8 mouse cellular contexts compared by ENCODE assay signal in genomic region chr11:6066176-6066575, GRCm38 (mm10). TPM values are rescaled to one million over a fixed set of nuclear protein-coding genes. Genes with fewer than 3 reads are reported as not detected.
DNase-seq lines count a peak whose midpoint lies in the region; ATAC-seq and TF ChIP-seq lines count a peak whose summit lies in the region.

Camk2b (minus strand) TSS chr11:6066362.

- peaks cover 96% of the 10 kb centered on the region for H3K27me3 ChIP-seq in hindbrain, embryonic 12.5 days
- H3K27me3 ChIP-seq in liver, embryonic 12.5 days (replicated peaks): peaks cover 96% of the 10 kb centered on the region

- no peaks in the 10 kb centered on the region for H3K9me3 ChIP-seq in hindbrain, embryonic 12.5 days (replicated peaks)
- no peaks in the 10 kb centered on the region for H3K9me3 ChIP-seq in liver, embryonic 12.5 days (replicated peaks)

- no peak for TF ChIP-seq POLR2A in cortical plate, adult 2 months (IDR thresholded peaks at IDR 0.05; ENCODE audit: extremely low read depth, insufficient read depth, low read length)

- no peak for ATAC-seq in hindbrain, embryonic 12.5 days (ENCODE audit: low FRiP score)
- ATAC-seq in liver, embryonic 12.5 days: no peak

- peak within 1 kb of the TSS; percentile 98 for H3K27ac ChIP-seq in cortical plate, adult 2 months (ENCODE audit: insufficient read depth, low read length)
- H3K27ac ChIP-seq in hindbrain, embryonic 12.5 days: no peak within 1 kb of the TSS
- H3K27ac ChIP-seq in liver, embryonic 12.5 days: no peak within 1 kb of the TSS

- H3K4me1 ChIP-seq in cortical plate, adult 2 months (ENCODE audit: control insufficient read depth, insufficient read depth, low read length): peaks cover 13% of the 10 kb centered on the region
- peaks cover 20% of the 10 kb centered on the region for H3K4me1 ChIP-seq in hindbrain, embryonic 12.5 days
- H3K4me1 ChIP-seq in liver, embryonic 12.5 days: peaks cover 8% of the 10 kb centered on the region; the same call in 1 of the 2 replicates

- H3K4me3 ChIP-seq in cortical plate, adult 2 months (ENCODE audit: insufficient read depth, low read length): peak within 1 kb of the TSS; percentile 47
- peak within 1 kb of the TSS; percentile 58 for H3K4me3 ChIP-seq in hindbrain, embryonic 12.5 days
- H3K4me3 ChIP-seq in liver, embryonic 12.5 days: peak within 1 kb of the TSS; percentile 43

- peak in 1 of 2 experiments; percentile 48 for DNase-seq in layer of hippocampus, adult 18-20 months (ENCODE audit: low spot score in 2 of 2)
- DNase-seq in layer of hippocampus, adult 9-11 months: no peak
- no peak for DNase-seq in spleen, adult 18-20 months
- DNase-seq in thymus, postnatal 4 days: no peak
- no peak for DNase-seq in yolk sac, embryonic 10.5 days (ENCODE audit: low spot score)

- TF ChIP-seq CTCF in cortical plate, adult 2 months (IDR thresholded peaks at IDR 0.05; ENCODE audit: extremely low read depth, insufficient read depth, low read length): no peak

- H3K9ac ChIP-seq in hindbrain, embryonic 12.5 days: peak within 1 kb of the TSS; percentile 61
- H3K9ac ChIP-seq in liver, embryonic 12.5 days: no peak within 1 kb of the TSS

- 11% methylated on average over 6 of the region's 6 CpGs for WGBS in hindbrain, embryonic 12.5 days
- 7% methylated on average over 6 of the region's 6 CpGs for WGBS in liver, embryonic 12.5 days (ENCODE audit: insufficient replicate concordance)

- no peaks in the 10 kb centered on the region for H3K36me3 ChIP-seq in hindbrain, embryonic 12.5 days
- H3K36me3 ChIP-seq in liver, embryonic 12.5 days: no peaks in the 10 kb centered on the region

- peak within 1 kb of the TSS; percentile 80 for H3K4me2 ChIP-seq in hindbrain, embryonic 12.5 days (replicated peaks)
- H3K4me2 ChIP-seq in liver, embryonic 12.5 days: peak within 1 kb of the TSS; percentile 67

RNA-seq across cellular contexts. Expression of gene Camk2b, which starts in this region (rescaled TPM):
- total RNA-seq in layer of hippocampus, adult 18-20 months (2021): 1,000 to 10,000 TPM; 1,052 to 1,163 TPM
- 499 and 547 TPM in 2 replicates for polyA plus RNA-seq in cortical plate, adult 2 months (2012; rRNA removed)
- 16.5 and 17.3 TPM in 2 replicates for polyA plus RNA-seq in hindbrain, embryonic 12.5 days (2016; fragmentation: Nextera tagmentation; extraction: Ambion mirVana)
- polyA plus RNA-seq in liver, embryonic 12.5 days (2016; fragmentation: Nextera tagmentation; extraction: Ambion mirVana): 0.19 and 0.43 TPM in 2 replicates

Comparison
In these comparisons a context has a peak if more than half of its experiments do, and no peak if none do; other contexts are left out.
1. RNA of gene Camk2b (polyA plus RNA-seq): 499 to 547 TPM in cortical plate, adult 2 months; 16.5 to 17.3 TPM in hindbrain, embryonic 12.5 days and 0.19 to 0.43 TPM in liver, embryonic 12.5 days; every median in the first group is over 10 times any median in the second.
2. Peak in every context shown above with its lines, with median percentiles within 50 percentile points of each other: H3K4me3 ChIP-seq.